Mouse (Mus musculus) embryonic facial prominence, embryonic 15.5 days (tissue): Measurements from ENCODE around the gene Cisd1. TPM values are rescaled to one million over a fixed set of nuclear protein-coding genes. Genes with fewer than 3 reads are reported as not detected.
A peak's percentile ranks its signal among the peaks of the same experiment; 100 is the strongest.

ENCODE experiments used
- ATAC-seq: fragments of 200-750 bp; cut with Nextera tagmentation; 2 replicates; pipeline ENCODE4 v1.8.0; 2017; ENCODE audit warnings: low read depth, moderate TSS enrichment; ENCODE audit not compliant: insufficient number of reproducible peaks, low FRiP score, low TSS enrichment
- H3K27ac ChIP-seq: fragments of 300-500 bp; sonication (generic); replicated peaks from 2 replicates; pipeline ENCODE4 v1.5.1; 2015; ENCODE audit warnings: mild to moderate bottlenecking, inconsistent platforms
- H3K27me3 ChIP-seq: fragments of 300-500 bp; sonication (generic); 2 replicates; pipeline ENCODE4 v1.6.1; 2015; ENCODE audit warnings: inconsistent platforms
- H3K36me3 ChIP-seq: fragments of 300-500 bp; sonication (generic); 2 replicates; pipeline ENCODE4 v1.6.1; 2015; ENCODE audit warnings: mild to moderate bottlenecking, inconsistent platforms
- H3K4me1 ChIP-seq: fragments of 300-500 bp; sonication (generic); 2 replicates; pipeline ENCODE4 v1.6.1; 2015; ENCODE audit warnings: inconsistent platforms
- H3K4me2 ChIP-seq: fragments of 300-500 bp; sonication (generic); replicated peaks from 2 replicates; pipeline ENCODE4 v1.6.1; 2015; ENCODE audit warnings: mild to moderate bottlenecking, inconsistent platforms
- H3K4me3 ChIP-seq: fragments of 300-500 bp; sonication (generic); replicated peaks from 2 replicates; pipeline ENCODE4 v1.5.1; 2015; ENCODE audit warnings: mild to moderate bottlenecking, inconsistent platforms
- H3K9ac ChIP-seq: fragments of 300-500 bp; sonication (generic); 2 replicates; pipeline ENCODE4 v1.6.1; 2015; ENCODE audit warnings: inconsistent platforms
- H3K9me3 ChIP-seq: fragments of 300-500 bp; sonication (generic); replicated peaks from 2 replicates; pipeline ENCODE4 v1.6.1; 2016; ENCODE audit warnings: inconsistent platforms
- WGBS: fragments of 180-500 bp; shearing (Covaris S2); methylation state at CpG from one replicate; pipeline ENCODE4 v1.1.7; 2015; 5-methylcytosine and 5-hydroxymethylcytosine counted together
- polyA plus RNA-seq: library from polyadenylated mRNA; unstranded; fragments of >200 nt; fragmentation: Nextera tagmentation; extraction: Ambion mirVana; gene quantifications from 2 replicates; pipeline ENCODE4 v1.2.1, GENCODE M21; 2015

Gene Cisd1
- polyA plus RNA-seq, 1 experiment from 2014 or later: 93.9 TPM

DNA sequence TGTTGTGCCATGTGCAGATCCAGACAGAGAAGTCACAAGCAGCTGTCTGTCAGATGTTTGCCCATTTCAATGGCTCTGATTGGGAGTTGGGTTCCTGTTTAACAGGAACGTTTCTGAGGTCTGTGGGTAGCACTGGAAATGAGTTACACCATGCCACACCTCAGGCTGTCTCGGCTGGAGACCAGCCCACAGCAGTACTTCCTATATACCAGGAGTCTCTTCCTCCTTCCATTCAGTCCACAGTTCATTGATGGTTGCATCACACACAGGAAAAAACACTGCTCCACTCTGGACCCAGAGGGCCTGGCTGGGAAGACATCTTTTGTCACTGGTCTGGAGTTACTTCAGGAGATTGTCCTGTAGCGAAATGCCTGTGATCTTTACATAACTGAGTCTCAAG is 24.7 kb upstream of the Cisd1 start:
- Histone ChIP-seq H3K4me3 (no peak overlapping the region), H3K36me3 (peaks cover 13% of the 10 kb centered on the region), H3K4me1 (no peaks in the 10 kb centered on the region), H3K9me3 (no peaks in the 10 kb centered on the region), H3K27me3 (no peaks in the 10 kb centered on the region), H3K27ac (no peak overlapping the region), H3K4me2 (no peak overlapping the region), H3K9ac (no peak overlapping the region)
- 76% methylated on average over 3 of the region's 3 CpGs for WGBS
- ATAC-seq: no peak

DNA sequence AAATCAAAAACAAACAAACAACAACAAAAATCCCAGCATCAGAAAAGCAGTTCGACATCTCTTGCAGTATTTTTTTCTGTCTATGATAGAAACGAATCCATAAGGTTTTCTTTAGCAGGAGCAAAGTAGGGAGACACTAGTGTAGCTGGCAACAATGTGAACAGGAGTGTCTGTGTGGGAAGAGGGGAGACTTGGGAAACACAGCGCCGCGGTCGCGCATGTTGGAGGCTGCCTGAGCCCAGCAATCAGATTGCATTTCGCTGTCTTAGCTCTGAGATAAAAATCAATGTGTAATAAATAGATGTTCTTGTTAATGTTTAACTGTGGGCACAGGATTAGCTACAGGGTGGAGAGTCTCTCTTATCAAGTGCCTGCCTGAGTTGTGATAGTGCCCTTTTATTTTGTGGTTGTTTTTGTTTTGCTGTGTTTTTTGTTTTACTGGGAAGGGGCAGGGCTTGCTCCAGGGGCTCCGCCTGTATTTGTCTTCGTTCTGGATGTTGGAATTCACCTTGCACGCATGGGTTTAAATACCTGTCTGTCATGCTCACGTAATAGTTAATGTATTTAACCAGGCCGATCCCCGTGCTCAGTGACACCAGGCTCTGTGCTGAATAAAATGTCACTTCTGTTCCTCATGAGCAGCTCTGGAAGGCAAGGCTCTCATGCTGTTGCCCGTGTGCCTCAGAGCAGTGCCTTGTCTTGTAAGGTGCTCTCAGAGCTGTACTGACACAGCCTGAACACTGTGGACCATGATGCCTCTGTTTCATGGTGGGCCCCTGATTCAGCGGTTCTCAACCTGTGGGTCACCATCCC is 23.6 kb upstream of the Cisd1 start:
- no peak overlapping the region for H3K27ac ChIP-seq
- H3K9ac ChIP-seq: no peak overlapping the region
- ATAC-seq: no peak
- no peak overlapping the region for H3K4me2 ChIP-seq
- peaks cover 13% of the 10 kb centered on the region for H3K36me3 ChIP-seq
- H3K27me3 ChIP-seq: no peaks in the 10 kb centered on the region
- H3K9me3 ChIP-seq: no peaks in the 10 kb centered on the region
- H3K4me3 ChIP-seq: no peak overlapping the region
- 76% methylated on average over 16 of the region's 16 CpGs for WGBS
- H3K4me1 ChIP-seq: no peaks in the 10 kb centered on the region

DNA sequence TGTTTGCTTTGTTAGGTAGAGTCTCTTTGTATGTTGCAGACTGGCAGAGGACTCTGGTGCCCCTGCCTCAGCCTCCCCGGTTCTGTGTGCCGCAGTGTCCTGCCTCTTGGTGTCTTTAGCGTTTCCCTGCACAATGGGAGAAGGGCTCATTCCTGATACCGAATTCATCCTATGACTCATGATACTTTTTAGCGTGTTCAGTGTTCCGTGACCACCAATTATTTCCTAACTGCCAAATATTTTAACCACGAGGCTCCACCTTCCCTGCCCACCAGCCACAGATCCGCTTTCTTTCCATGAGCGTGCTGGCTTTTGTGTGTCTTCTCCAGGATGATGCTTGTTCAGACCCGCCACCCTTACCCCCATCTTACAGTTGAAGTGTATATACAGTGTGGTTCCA is 19.1 kb upstream of the Cisd1 start:
- Histone ChIP-seq H3K4me1 (peaks cover 7% of the 10 kb centered on the region), H3K27ac (no peak overlapping the region), H3K4me3 (no peak overlapping the region), H3K4me2 (no peak overlapping the region), H3K27me3 (no peaks in the 10 kb centered on the region), H3K36me3 (peaks cover 9% of the 10 kb centered on the region), H3K9ac (no peak overlapping the region), H3K9me3 (no peaks in the 10 kb centered on the region)
- ATAC-seq: no peak
- WGBS: 74% methylated on average over 10 of the region's 10 CpGs

DNA sequence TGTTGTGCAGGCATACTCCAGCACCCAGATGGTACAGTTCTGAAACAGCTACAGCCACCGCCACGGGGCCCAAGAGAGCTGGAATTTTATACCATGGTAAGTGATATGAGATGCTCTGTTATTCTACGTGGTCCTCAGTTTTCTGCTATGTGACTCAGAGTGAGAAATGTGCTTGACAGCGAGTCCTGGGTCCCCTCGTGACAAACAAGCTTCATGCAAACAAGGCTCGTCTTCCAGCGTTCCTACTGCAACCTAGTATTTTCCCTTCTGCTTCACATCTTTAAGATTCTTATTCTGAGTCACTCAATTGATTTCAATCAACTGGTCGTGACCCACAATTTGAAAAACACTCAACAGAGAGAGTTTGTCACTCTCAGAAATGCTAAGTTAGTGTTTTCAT is 18.7 kb upstream of the Cisd1 start:
- H3K4me3 ChIP-seq: no peak overlapping the region
- no peaks in the 10 kb centered on the region for H3K9me3 ChIP-seq
- no peak for ATAC-seq
- 80% methylated on average over 8 of the region's 8 CpGs for WGBS
- no peak overlapping the region for H3K4me2 ChIP-seq
- H3K27me3 ChIP-seq: no peaks in the 10 kb centered on the region
- H3K36me3 ChIP-seq: peaks cover 9% of the 10 kb centered on the region
- no peak overlapping the region for H3K9ac ChIP-seq
- H3K27ac ChIP-seq: no peak overlapping the region
- peaks cover 7% of the 10 kb centered on the region for H3K4me1 ChIP-seq

DNA sequence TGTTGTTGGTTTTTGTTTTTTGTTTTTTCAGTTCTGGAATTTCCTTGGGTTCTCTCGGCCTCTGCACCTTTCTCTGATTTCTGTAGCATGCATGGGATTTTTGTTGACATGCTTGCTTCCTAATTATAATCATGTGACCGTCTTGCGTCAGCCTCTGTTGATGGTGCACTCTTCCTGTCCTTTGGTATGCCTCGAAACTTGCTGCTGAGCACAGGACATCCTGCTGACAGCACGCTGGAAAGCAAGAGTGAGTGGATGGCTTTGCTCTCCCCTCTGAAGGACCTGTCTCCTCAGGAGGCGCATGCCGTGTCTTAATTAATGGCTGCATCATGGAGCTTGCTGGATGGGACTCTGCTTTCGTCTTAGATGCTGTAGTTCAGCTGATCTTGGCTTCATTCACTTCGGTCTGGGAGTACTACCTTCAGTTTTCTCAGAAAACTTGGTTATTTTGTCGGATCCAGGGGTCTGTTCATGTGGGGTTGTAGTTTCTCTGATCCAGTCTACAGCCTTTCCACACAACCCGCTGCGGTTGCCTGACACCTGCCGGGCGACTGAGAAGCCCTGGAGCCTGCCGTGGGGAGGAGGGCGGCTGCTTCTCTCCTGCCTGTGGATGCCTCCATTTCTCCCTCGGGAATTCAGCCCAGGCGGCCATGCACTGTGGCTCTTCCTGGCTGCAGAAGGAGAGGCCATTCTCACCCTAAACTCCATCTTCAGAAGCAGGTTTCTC is 17.2 kb upstream of the Cisd1 start:
- Histone ChIP-seq H3K27me3 (no peaks in the 10 kb centered on the region), H3K9me3 (no peaks in the 10 kb centered on the region), H3K9ac (no peak overlapping the region), H3K4me1 (peaks cover 7% of the 10 kb centered on the region), H3K4me2 (peak overlapping the region; percentile 29), H3K27ac (no peak overlapping the region), H3K4me3 (peak overlapping the region; percentile 15; the same call in 1 of the 2 replicates), H3K36me3 (peaks cover 9% of the 10 kb centered on the region)
- WGBS: 19% methylated on average over 18 of the region's 18 CpGs
- no peak for ATAC-seq

DNA sequence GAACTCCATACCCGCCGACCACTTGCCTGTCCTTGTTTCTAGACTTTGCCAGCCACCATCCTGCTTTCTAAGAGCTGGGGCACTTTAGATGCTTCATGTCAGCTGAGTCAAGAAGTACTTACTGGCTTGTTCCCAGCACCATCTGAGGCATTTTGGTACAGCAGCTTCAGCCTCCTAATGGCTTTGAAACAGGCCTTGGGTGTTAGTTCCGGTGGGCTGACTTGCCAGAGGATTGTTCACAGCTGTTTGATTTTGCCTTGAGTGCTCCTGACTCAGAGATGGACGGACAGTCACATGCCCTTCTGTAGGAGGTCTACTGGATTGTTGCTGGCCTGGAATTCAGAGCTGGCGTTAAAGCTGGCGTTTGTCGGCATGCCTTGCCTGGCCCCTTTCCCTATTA is 16.3 kb upstream of the Cisd1 start:
- Histone ChIP-seq H3K9me3 (no peaks in the 10 kb centered on the region), H3K4me1 (peaks cover 7% of the 10 kb centered on the region), H3K4me2 (no peak overlapping the region), H3K27me3 (no peaks in the 10 kb centered on the region), H3K36me3 (peaks cover 6% of the 10 kb centered on the region; the same call in 1 of the 2 replicates), H3K4me3 (no peak overlapping the region), H3K27ac (no peak overlapping the region), H3K9ac (no peak overlapping the region)
- ATAC-seq: no peak
- WGBS: 69% methylated on average over 7 of the region's 7 CpGs

DNA sequence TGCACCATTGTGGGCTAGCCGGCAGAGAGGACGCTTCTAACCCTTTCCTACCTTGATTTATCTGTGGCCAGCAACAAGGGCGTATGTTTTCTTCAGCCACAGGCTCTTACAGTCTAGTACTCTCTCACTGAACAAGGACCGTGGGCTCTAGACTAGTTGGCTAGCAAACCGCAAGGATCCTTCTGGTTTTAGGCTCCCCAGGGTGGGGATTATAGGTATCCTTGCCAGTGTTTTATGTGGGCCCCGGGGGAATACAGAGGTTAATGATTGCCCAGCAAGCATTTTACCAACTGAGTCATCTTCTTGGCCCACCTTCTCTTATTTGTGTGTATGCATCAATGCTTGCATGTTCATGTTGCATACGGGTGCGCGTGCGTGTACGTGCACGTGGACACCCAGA is 10.2 kb upstream of the Cisd1 start:
- no peaks in the 10 kb centered on the region for H3K4me1 ChIP-seq
- ATAC-seq: no peak
- no peak overlapping the region for H3K9ac ChIP-seq
- H3K36me3 ChIP-seq: 0 out of 2 replicates have a peak, but pooled peaks cover 3% of the 10 kb centered on the region
- 80% methylated on average over 12 of the region's 12 CpGs for WGBS
- H3K4me3 ChIP-seq: no peak overlapping the region
- H3K27me3 ChIP-seq: no peaks in the 10 kb centered on the region
- H3K4me2 ChIP-seq: no peak overlapping the region
- H3K27ac ChIP-seq: no peak overlapping the region
- H3K9me3 ChIP-seq: no peaks in the 10 kb centered on the region

DNA sequence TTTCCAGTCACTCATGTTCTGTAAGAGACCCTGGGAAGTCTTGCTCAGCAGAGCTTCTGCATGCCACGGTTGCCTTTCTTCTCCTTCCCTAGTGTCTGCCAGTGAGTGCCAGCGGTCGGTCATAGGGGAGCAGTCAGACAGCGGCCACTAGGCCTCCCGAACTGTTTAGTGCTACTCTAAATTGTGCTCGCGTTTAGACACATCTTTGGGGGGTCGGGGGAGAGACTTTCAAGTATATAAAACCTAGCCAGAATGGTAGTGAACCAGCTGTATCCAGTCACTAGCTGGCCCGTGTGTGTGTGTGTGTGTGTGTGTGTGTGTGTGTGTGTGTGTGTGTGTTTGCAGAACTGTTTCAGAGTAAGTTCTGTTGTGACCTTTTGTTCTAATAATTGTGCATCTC is 9.1 kb upstream of the Cisd1 start:
- peaks cover 8% of the 10 kb centered on the region for H3K4me1 ChIP-seq
- no peaks in the 10 kb centered on the region for H3K27me3 ChIP-seq
- no peak overlapping the region for H3K9ac ChIP-seq
- H3K27ac ChIP-seq: no peak overlapping the region
- no peaks in the 10 kb centered on the region for H3K9me3 ChIP-seq
- no peak overlapping the region for H3K4me2 ChIP-seq
- 66% methylated on average over 9 of the region's 9 CpGs for WGBS
- 0 out of 2 replicates have a peak, but pooled peaks cover 3% of the 10 kb centered on the region for H3K36me3 ChIP-seq
- ATAC-seq: no peak
- H3K4me3 ChIP-seq: no peak overlapping the region

DNA sequence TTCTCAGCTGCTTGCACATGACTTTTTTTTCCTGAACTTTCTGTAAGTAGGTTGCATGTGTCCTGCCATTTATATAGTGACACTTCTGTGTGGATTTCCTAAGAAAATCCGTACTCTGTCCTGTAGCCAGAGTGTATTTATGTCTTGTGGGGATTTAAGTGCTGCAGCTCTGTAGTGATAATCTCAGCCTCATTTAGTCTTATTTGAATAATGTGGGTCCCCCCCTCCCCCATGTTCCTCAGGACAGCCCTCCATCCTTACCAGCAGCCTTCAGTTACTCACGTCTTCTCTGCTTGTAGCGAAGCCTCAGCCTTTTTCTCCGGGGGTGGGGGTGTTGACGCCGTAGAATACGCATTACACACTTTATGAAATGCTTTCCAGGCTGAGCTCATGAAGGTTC is 6.5 kb upstream of the Cisd1 start:
- Histone ChIP-seq H3K4me2 (no peak overlapping the region), H3K27ac (no peak overlapping the region), H3K4me1 (peaks cover 12% of the 10 kb centered on the region), H3K27me3 (no peaks in the 10 kb centered on the region), H3K9ac (no peak overlapping the region), H3K9me3 (no peaks in the 10 kb centered on the region), H3K4me3 (no peak overlapping the region), H3K36me3 (0 out of 2 replicates have a peak, but pooled peaks cover 3% of the 10 kb centered on the region)
- WGBS: 87% methylated on average over 7 of the region's 7 CpGs
- no peak for ATAC-seq

DNA sequence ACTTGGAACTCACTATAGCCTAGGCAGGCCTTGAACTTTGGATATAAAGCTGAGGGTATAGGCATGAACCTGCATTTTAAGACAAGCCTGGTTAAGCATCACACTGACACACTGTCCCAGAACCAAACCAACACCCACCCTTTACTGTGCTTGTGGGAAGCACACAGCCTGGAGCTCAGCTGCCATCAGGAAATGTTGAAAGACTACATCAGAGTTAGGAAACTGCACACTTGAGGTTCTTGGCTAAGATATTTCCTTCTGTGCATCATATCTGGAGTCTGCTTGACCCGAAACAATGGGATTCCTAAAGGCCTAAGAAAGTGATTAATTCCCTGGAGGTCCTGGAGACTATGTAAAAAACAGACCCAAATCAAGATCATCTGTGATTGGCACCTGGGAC is 4.5 kb upstream of the Cisd1 start:
- H3K27me3 ChIP-seq: no peaks in the 10 kb centered on the region
- no peak overlapping the region for H3K4me2 ChIP-seq
- H3K27ac ChIP-seq: no peak overlapping the region
- ATAC-seq: no peak
- peak overlapping the region; percentile 85; the same call in 1 of the 2 replicates for H3K4me3 ChIP-seq
- H3K9ac ChIP-seq: no peak overlapping the region
- H3K9me3 ChIP-seq: no peaks in the 10 kb centered on the region
- peaks cover 18% of the 10 kb centered on the region for H3K4me1 ChIP-seq
- WGBS: 82% methylated on average over 1 of the region's 1 CpGs
- H3K36me3 ChIP-seq: 0 out of 2 replicates have a peak, but pooled peaks cover 3% of the 10 kb centered on the region

DNA sequence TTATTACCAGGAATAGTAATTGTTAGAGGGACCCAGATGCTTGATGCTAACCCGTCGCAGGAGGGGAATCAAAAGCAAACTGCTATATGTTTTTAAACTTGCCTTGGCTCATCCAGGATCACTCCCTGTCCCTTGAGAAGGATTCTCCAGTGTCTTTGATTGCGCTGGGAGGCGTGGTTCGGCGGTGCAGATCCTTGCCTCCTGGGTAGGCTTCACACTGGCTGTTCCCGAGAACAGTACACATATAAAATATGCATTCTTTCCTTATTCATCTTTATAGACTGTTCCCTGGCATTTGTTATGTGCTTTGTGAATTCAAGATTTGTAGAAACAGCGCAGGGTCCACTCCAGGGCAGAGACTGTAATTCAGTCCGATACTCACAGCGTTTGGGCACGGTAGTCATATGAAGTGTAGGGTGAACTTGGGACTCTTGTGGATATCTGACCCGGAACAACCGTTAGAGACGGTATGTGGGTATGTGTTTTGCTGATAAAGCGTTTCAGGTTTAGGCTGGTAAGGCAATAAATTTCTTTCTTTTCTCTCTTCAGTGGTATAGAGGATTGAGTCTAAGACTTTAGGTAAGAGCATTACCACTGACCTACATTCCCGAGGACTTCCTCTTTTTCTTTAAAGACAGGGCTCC is 4.0 kb upstream of the Cisd1 start:
- peak overlapping the region; percentile 95 for H3K4me2 ChIP-seq
- no peaks in the 10 kb centered on the region for H3K27me3 ChIP-seq
- H3K36me3 ChIP-seq: 0 out of 2 replicates have a peak, but pooled peaks cover 3% of the 10 kb centered on the region
- no peak for ATAC-seq
- H3K4me3 ChIP-seq: peak overlapping the region; percentile 85
- no peaks in the 10 kb centered on the region for H3K9me3 ChIP-seq
- H3K9ac ChIP-seq: peak overlapping the region; percentile 79
- peak overlapping the region; percentile 88 for H3K27ac ChIP-seq
- H3K4me1 ChIP-seq: peaks cover 21% of the 10 kb centered on the region
- 18% methylated on average over 16 of the region's 16 CpGs for WGBS
